Mouse (Mus musculus): ENCODE results near the gene Rab2b.

DNA sequence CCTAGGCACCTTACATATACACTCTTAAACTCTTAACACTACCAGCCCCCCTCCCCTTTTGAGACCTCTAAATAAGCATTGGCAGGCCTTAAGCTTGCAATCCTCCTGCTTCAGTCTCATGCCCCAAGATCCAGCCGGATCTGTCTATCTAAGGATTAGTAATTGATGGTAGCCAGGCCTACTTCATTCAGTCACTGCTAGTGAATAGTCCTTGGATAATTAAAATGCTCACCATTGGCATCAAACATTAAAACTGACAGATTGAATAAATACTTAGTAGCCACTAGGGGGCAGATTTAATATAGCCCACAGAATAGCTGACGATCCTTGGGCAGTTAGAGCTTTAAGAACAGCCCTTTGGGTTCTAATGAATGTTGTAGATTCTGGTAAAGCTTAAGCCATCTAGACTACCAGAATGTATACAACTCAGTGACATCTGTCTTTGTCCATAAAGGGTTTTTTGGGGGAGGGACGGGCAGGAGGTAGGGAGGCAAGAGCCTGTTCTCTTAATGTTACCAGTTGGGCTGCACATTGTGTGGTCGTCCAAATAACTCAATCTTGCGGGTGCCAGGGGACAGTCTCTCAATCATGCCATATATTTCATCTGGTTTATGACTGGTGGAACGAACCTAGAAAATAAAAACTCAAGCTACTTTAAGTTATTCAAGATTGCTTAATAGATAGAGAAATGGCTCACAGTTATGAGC is 16.4 kb upstream of the Rab2b start:
- no peak for TF ChIP-seq POLR2A (IDR thresholded peaks at IDR 0.05; ENCODE audit: insufficient read depth, low read length)
- TF ChIP-seq CTCF (IDR thresholded peaks at IDR 0.05; ENCODE audit: low read depth, low read length) = no peak

Data from ES-Bruce4 (cell line).